Mouse (Mus musculus): ENCODE measurements around the gene Dupd1. TPM values are rescaled to one million over a fixed set of nuclear protein-coding genes. Genes with fewer than 3 reads are reported as not detected.

The Dupd1 gene
- total and polyA plus RNA-seq, 3 experiments: 0.40 to 0.62 (median 0.58) TPM

GRCm38 (mm10) chr14:21722021-21722698, 7.8 kb upstream of the Dupd1 start:
- DNase-seq: peak; percentile 61

GRCm38 (mm10) chr14:21720430-21721205, 6.2 kb upstream of the Dupd1 start:
- DNase-seq: no peak

- DNase-seq: no peak
Observed at GRCm38 (mm10) chr14:21719646-21720383, 5.4 kb upstream of the Dupd1 start.

DNA sequence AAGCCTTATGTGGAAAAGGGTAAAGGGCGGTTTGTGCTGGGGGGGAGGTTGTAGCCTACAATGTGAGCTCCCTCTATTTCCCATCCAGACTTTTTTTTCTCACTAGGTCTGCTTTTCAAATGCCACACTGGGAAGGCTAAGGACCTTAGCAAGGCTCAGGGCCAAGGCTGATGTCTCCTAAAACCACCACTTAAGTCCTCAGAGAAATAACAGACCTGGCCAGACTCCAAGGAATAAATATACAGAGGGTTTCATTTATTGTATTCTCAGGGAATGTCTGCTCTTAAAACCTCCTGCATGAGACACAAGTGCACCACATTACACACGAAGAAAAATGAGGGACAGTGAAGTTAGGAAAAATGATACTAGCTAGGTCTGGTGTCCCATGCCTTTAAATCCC, 3.1 kb downstream of the Dupd1 start:
- no peak for DNase-seq

DNA sequence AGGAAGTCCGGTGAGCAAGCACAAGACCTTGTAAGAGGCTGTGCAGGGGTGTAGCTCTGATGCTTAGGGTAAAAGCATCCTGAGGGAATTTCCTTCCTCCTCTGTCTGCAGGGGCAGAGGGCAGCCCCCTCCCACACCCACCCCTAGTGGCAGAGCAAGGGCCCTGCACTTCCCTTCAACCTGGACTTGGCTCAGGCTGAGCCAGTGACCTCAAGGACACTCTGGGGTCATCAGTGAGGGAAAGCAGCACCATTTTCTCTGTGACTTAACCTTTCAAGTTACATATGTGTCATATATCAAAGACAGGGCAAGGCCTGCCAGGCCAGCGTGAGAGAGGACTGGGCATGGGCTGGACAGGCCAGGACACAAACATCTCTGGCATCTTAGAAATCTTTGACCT, 4.8 kb downstream of the Dupd1 start:
- peak; percentile 80 for DNase-seq

DNA sequence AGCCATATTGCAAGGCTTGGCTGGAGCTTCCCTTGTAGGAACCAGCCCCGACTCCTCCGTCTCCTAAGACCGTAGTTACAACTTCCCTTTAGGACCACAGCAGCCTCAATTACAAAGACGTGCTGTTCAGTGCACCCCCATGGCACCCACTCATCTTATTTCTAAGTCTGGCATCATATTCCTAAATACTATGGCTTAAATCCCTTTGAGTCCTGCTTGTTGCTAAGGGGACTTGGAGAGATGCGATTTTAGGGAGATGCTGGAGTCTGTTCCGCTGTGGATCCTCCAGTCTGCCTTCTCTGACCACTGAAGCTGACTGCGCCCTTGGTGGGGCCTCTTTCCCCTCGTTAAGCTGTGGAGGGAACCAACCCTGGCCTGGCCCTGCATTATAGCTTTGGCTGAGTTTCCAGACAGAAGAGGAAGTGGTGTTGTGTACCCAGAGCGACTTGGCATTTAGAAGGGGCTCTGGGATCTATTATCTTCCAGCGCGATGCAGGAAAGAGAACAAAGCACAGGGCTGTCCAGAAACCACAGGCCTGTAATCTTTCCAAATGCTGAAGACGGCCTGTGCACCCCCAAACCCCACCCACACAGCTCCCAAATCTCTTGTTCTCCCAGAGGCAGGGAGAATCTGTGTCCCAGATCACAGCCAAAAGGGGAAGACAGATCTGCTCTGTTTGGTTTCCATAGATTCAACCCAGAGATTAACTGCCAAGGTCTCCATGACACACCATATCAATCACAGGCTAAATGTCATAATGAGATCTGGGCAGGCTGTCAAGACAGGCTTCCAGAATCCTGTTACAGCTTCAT, 7.4 kb downstream of the Dupd1 start:
- peak; percentile 72 for DNase-seq

DNA sequence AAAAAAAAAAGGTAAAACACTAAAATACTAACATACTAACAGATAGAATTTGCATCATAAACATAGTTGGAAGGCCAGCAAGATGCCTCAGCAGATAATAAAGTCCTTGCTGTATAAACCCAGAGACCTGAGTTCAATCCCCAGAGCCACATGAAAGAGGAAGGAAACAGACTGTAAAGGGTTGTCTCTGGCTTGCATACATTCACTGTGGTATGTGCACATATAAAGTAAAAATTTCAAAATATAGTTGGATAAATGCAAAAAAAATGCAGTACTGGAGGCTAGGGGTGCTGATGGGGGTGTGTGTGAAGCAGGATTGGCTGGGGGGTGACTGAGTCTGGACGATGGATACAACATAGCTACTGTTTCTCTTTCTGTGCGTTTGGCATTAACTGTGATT, 8.9 kb downstream of the Dupd1 start:
- no peak for DNase-seq

DNA sequence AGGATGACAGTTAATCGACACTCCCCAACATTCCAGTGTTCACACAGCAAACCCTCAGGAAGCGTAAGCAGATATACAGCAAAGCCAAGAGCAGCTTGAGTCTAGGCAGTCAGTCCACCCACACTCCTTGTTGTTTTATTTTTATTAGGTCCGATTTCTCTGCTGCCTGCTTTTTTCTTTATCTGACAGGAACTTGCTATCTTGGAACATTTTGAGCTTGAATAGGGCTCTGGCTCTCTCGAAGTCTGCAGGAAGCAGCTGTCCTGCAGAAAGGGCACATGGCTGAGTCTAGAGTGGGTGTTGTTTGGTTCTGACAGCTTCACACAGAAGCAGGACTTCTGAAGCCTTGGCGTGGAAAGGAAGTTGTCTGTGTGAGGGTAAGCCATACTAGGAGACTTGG, 11.1 kb downstream of the Dupd1 start:
- DNase-seq: no peak

DNA sequence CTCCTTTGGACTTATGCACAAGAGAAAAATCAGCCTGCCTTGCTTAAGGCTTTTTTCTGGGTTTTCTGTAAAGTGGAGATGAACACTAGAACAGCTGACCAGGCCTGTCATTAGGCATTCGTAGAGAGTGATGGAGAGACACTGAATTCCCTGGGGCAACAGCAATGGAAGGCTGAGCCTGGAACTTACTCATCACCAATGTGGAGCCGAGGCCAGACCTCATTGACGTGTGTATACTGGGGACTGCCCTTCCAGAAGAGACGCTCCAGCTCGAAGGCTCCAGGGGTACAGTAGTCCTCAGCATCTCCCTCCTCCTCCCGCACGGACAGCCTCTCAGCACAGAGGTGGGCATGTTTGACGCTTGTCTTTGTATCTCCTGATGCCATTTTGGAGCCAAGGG, 11.7 kb downstream of the Dupd1 start:
- no peak for DNase-seq

DNA sequence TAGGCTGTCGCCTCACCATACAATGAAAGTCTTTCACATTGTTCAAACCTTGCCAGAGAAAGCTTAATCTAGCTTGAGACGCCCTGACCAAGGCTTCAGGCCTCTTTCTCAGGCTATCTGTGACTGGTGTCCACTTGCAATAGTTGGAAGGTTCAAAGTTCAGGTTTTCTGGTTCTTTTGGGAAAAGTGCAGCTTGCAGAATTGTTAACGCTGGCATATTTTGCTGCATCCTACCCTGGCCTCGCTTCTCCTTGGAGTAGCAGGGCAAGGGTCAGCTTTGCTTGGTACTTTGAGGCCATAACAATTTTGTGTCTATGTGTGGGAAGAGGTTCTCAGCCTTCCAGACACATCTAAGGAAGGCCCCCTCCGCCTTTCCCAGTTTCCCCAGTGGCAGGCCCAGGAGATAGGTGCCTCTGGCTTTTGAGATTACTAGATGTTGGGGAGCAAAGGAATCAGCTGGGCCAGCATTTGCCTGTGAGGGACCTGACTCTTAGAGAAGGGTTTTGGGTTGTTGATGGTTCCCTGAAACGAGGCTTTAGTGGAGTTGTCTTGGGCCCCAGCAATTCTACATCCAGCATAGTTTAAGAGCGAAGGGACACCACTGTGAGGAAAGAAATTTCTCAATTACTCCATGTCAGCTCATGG, 18.1 kb downstream of the Dupd1 start:
- no peak for DNase-seq

DNA sequence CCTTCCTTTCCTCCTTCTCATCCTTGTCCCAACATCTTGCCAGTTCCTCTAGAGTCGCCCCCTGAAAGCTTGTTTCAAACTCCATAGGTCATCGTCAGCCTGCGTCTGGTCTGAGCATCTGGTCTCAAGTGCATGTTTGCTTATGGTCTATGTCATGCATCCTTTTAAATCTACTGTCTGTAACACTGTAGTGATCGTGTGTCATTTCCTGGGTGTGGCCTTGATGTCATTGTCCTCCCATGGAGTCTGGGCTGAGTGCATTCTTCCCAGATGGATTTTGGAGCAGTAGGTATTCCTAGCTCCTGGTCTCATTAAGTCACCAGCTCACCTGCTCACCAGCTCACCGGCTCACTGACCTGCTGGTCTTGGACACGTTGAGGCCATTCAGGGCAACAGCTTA, 19.4 kb downstream of the Dupd1 start:
- DNase-seq: no peak

DNA sequence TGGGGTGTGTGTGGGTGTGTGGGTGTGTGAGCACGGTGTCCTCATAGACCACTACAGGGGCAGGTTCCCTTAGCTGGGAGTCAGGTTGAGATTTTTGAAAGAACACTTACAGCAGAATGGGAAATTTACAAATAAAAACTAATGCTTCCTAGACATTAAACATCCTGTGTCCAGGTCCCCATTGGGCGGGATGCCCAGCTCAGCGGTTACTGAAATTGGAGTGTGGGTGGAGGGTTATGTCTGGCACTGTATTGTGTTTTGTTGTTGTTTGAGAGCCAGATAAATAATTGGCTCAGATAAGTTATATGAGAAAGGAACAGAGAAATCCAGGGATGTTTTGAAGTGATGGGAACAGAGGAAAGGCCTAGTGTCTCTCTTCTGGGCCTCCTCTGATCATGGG, 23.3 kb downstream of the Dupd1 start:
- DNase-seq: no peak

DNA sequence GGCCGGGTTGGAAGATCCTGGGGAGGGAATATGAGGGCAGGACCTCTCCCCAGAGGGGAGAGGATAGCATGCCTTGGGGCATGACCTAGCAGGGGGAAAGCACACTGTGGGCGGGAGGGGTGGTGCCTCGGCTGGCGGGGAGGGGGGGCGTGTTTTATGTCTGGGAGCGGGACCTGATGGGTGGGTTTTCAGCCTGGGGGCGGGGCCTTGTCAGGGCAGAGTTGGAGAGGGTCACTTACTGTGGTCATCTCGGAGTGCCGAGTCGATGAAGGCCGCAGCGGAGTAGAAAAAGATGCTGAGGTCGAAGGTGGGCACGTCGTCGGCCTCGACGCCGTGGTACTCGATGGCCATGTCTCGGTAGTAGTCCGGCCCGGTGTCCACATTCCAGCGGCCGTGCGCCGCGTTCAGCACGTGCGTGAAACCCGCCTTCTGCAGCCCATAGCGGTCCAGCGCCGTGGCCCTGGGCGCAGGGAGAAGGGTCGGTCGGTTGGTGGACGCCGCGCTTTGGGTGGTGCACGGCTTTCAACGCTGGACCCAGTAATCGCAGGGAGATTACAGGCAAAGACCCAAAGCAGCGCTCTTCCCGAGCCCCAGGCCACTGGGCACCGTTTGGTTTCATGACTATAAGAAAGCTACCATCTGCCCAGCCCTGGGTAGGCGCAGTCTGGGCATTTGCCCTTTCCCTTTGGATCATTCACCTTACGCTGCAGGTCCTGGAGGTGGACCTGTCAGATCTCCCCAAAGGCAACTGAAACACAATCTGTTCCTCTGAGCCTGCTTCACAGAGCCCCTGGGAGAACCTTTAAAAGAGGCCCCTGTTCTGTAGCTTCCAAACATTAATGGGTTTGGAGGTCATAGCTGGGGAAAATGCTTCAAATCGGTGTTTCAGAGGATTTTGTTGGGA, 27.7 kb downstream of the Dupd1 start:
- no peak for DNase-seq

- peak; percentile 35 for DNase-seq
Observed at GRCm38 (mm10) chr14:21685411-21686146, 28.8 kb downstream of the Dupd1 start.

- no peak for DNase-seq
Observed at GRCm38 (mm10) chr14:21683834-21684233, 30.5 kb downstream of the Dupd1 start.

- peak; percentile 77 for DNase-seq
Observed at GRCm38 (mm10) chr14:21682681-21683129, 31.7 kb downstream of the Dupd1 start.

DNA sequence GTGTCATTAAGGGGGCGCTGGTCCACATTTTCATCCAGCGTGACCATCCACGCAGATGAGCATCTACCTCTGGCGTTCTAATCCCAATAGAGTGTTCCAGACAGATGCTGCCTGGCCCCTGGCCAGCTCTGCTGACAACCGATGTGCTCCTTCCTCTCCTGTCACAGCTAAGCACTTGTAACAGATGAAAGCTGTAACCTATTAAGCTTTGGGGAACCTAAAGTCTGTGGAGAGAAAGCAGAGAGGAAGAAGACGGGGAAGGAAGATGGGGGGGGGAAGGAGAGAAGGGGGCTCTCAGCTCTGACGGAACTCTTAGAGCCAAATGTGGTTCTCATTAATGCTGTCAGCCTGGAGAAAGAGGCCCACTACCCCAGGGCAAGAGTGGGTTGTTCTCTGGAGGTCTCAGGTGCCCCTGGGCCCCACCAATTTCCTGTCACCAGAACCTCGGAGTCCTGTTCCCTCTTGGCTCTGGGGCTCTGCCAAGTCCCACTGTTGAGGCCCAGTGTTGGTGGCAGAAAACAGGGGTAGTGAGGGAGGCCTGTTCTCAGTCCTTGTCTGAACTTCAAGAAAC, 34.7 kb downstream of the Dupd1 start:
- no peak for DNase-seq

GRCm38 (mm10) chr14:21678509-21679285, 35.7 kb downstream of the Dupd1 start:
- peak; percentile 55 for DNase-seq

All from adrenal gland, adult 2 months (tissue).